Mouse (Mus musculus) liver, postnatal 0 days (tissue): ENCODE results near the gene Senp1. TPM values are rescaled to one million over a fixed set of nuclear protein-coding genes. Genes with fewer than 3 reads are reported as not detected.

Source experiments
- ATAC-seq: fragments of 200-750 bp; cut with Nextera tagmentation; 2 replicates; pipeline ENCODE4 v1.8.0; 2017; ENCODE audit warnings: mild to moderate bottlenecking, moderate library complexity
- DNase-seq: peaks from one replicate; pipeline ENCODE4 v3.0.0-alpha.2; 2016
- H3K27ac ChIP-seq: fragments of 300-500 bp; sonication (generic); 2 replicates; pipeline ENCODE4 v1.5.1; 2014; ENCODE audit warnings: antibody characterized with exemption, moderate library complexity, mild to moderate bottlenecking, low read depth
- H3K27me3 ChIP-seq: fragments of 300-500 bp; sonication (generic); 2 replicates; pipeline ENCODE4 v1.6.1; 2014; ENCODE audit warnings: low read length, control low read depth, mixed read lengths; ENCODE audit not compliant: insufficient read depth
- H3K36me3 ChIP-seq: fragments of 300-500 bp; sonication (generic); replicated peaks from 2 replicates; pipeline ENCODE4 v1.6.1; 2014; ENCODE audit warnings: mild to moderate bottlenecking, control low read depth, low read length, moderate library complexity, mixed read lengths; ENCODE audit not compliant: insufficient read depth
- H3K4me1 ChIP-seq: fragments of 300-500 bp; sonication (generic); 2 replicates; pipeline ENCODE4 v1.6.1; 2014; ENCODE audit warnings: antibody characterized with exemption, mild to moderate bottlenecking, control low read depth; ENCODE audit not compliant: insufficient read depth
- H3K4me2 ChIP-seq: fragments of 300-500 bp; sonication (generic); 2 replicates; pipeline ENCODE4 v1.6.1; 2014; ENCODE audit warnings: low read depth, mild to moderate bottlenecking, low read length, moderate library complexity, mixed read lengths
- H3K4me3 ChIP-seq: fragments of 300-500 bp; sonication (generic); 2 replicates; pipeline ENCODE4 v1.5.1; 2014; ENCODE audit warnings: low read depth, low read length
- H3K9ac ChIP-seq: fragments of 300-500 bp; sonication (generic); replicated peaks from 2 replicates; pipeline ENCODE4 v1.6.1; 2014; ENCODE audit warnings: mild to moderate bottlenecking, moderate library complexity
- H3K9me3 ChIP-seq: fragments of 300-500 bp; sonication (generic); 2 replicates; pipeline ENCODE4 v1.6.1; 2016; ENCODE audit warnings: mild to moderate bottlenecking, control low read depth, low read length, mixed read lengths
- CTCF ChIP-seq: sonication (generic); IDR thresholded peaks from 2 replicates; pipeline ENCODE4 v1.5.1; 2016; ENCODE audit warnings: antibody characterized with exemption, low read depth
- EP300 ChIP-seq: IDR thresholded peaks from 2 replicates; pipeline ENCODE4 v1.6.1; 2016; ENCODE audit warnings: antibody characterized with exemption, low read depth, mild to moderate bottlenecking
- WGBS: fragments of 180-500 bp; shearing (Covaris S2); extraction: QIAGEN DNeasy Blood & Tissue Kit; methylation state at CpG from one replicate; pipeline ENCODE4 v1.1.7; 2014; ENCODE audit not compliant: insufficient replicate concordance; 5-methylcytosine and 5-hydroxymethylcytosine counted together
- polyA plus RNA-seq: library from polyadenylated mRNA; unstranded; fragments of >200 nt; fragmentation: Nextera tagmentation; extraction: Ambion mirVana; gene quantifications from 2 replicates; pipeline ENCODE4 v1.2.1, GENCODE M21; 2015

Senp1 gene
- 4.7 and 6.7 TPM in 2 replicates for polyA plus RNA-seq

DNA sequence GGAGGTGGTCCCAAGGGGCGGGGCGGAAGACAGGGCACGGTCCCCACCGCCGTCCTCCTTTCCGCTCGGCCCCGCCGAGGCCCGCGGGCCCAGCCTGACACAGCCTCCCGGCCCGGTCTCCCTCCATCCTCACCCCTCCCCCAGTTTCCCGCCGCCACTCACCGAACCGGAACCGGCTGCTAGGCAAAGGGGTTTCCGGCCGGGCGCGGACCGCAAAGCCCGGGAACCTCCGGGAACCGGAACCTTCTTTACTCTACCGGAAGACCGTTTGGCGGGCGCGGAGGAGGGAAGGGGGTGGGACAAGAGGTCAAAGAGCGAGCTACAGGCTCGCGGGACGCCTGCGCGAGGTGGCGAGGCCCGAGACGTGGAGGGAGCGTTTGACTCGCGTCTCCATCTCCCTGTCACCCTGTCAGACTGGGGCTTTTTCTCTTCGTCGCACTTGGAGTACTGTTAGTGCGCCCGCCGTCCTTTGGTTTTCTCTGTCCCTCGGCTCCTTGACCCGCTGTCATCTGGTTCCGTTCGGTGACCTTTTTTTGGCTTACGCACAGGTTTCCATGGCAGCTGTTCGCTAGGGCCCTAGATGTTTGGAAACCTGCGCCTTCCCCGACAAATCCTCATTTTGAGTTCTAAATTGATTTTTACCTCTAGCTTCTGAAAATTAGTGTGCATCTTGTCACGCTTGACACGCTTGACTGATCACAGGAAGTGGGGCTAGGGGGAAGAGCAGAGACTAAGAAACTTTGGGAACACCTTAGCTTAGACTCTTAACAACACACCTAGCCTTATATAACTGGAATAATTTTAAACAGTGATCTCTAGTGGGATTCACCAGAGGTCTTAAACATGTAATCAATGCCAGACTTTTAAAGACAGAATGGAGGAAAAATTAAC is at the start of gene Senp1:
Gene Senp1 (minus strand): TSS at position 624 of the 891 bp plus-strand sequence.
- Histone ChIP-seq H3K9me3 (no peaks in the 10 kb centered on the region), H3K36me3 (no peaks in the 10 kb centered on the region), H3K27ac (peak within 1 kb of the TSS; percentile 98), H3K27me3 (no peaks in the 10 kb centered on the region), H3K4me3 (peak within 1 kb of the TSS; percentile 99), H3K9ac (peak within 1 kb of the TSS; percentile 97), H3K4me2 (peak within 1 kb of the TSS; percentile 77), H3K4me1 (peaks cover 8% of the 10 kb centered on the region; the same call in 1 of the 2 replicates)
- ATAC-seq (peak; percentile 95), DNase-seq (peak; percentile 93)
- under 1% methylated on average over 48 of the region's 58 CpGs for WGBS
- TF ChIP-seq EP300 (peak; percentile 51; the same call in 1 of the 2 replicates), CTCF (no peak)

DNA sequence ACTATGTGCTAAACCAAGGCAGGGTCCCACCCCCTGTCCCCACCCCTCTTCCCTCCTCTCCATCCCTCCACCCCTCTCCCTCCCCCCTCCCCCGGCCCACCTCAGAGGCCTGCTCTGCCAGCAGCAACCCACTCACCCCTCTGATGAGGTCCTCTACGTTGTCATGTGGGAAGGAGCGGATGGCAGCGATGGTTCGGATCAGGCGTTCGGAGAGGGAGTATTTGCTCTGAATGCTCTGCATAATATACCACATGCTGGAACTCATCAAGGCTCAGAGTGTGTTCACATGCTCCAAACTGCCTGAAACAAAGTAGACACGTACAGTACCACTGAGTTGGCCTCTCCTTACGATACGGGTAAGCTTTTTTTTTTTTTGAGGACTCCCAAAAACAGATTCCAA is 49.0 kb upstream of the Senp1 start:
- DNase-seq (no peak), ATAC-seq (no peak)
- TF ChIP-seq EP300 (no peak), CTCF (no peak)
- H3K9ac ChIP-seq = no peak overlapping the region
- H3K4me3 ChIP-seq = no peak overlapping the region
- peaks cover 17% of the 10 kb centered on the region for H3K36me3 ChIP-seq
- no peak overlapping the region for H3K4me2 ChIP-seq
- H3K27ac ChIP-seq = no peak overlapping the region
- no peaks in the 10 kb centered on the region for H3K9me3 ChIP-seq
- peaks cover 10% of the 10 kb centered on the region for H3K4me1 ChIP-seq
- WGBS = 88% methylated on average over 10 of the region's 10 CpGs
- no peaks in the 10 kb centered on the region for H3K27me3 ChIP-seq

DNA sequence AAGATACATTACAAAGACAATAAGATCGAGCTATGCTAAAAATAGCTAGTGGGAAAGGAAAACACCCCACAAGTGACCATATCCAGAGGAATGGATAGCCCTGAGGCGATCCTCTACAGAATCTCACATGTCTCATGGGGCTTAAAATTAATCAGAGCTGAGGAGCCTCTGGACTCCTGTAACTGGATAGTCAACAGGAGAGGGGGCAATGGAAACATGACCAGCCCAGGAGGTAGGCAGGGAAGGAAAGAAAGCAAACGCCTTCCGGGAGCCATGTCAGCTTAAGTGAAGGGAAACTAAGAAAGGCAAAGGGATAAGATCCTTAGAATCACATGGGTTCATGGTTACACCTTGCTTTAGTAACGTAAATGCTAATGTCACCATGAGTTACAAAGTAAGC is 47.3 kb upstream of the Senp1 start:
- Histone ChIP-seq H3K9me3 (no peaks in the 10 kb centered on the region), H3K4me3 (no peak overlapping the region), H3K4me2 (no peak overlapping the region), H3K9ac (no peak overlapping the region), H3K36me3 (peaks cover 28% of the 10 kb centered on the region), H3K27ac (no peak overlapping the region), H3K27me3 (no peaks in the 10 kb centered on the region), H3K4me1 (peaks cover 7% of the 10 kb centered on the region)
- no peak for TF ChIP-seq EP300
- TF ChIP-seq CTCF = no peak
- 87% methylated on average over 5 of the region's 5 CpGs for WGBS
- DNase-seq (no peak), ATAC-seq (no peak)

DNA sequence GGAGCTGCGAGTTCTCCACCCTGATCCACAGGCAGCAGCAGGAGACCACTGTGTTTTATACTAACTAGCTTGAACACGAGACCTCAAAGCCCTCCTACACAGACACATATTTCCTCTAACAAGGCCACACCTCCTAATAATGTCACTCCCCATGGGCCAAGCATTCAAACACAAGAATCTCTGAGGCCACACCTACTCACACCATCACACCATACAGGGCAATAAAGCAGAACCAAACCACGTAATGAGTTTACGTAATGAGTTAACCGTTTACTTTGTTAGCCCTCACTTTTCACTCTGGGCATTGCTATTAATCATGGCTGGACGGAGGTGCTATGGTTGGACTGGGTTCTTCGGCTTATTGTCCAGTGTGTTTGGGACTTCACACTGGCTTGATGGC is 46.2 kb upstream of the Senp1 start:
- TF ChIP-seq CTCF = no peak
- no peak for TF ChIP-seq EP300
- DNase-seq (no peak), ATAC-seq (peak; percentile 57)
- Histone ChIP-seq H3K27ac (no peak overlapping the region), H3K27me3 (no peaks in the 10 kb centered on the region), H3K9ac (no peak overlapping the region), H3K4me2 (no peak overlapping the region), H3K4me1 (peaks cover 3% of the 10 kb centered on the region; the same call in 1 of the 2 replicates), H3K9me3 (no peaks in the 10 kb centered on the region), H3K4me3 (no peak overlapping the region), H3K36me3 (peaks cover 38% of the 10 kb centered on the region)
- 61% methylated on average over 7 of the region's 7 CpGs for WGBS

DNA sequence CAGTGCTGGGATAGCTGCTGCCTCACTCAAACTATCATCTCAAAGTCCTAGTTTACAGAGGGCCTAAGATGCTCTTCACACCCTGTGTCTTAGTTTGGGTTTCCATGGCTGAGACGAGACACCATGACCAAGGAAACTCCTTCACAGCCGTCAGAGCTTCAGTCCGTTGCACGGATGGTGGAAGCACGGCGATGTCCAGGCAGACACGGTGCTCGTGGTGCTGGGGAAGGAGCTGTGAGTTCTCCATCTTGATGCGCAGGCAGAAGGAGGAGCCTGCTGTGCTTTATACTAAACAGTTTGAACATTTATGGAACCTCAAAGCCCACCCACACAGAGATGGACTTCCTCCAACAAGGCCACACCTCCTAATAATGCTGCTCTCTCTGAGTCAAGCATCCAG is 43.3 kb upstream of the Senp1 start:
- H3K36me3 ChIP-seq = peaks cover 48% of the 10 kb centered on the region
- H3K9ac ChIP-seq = no peak overlapping the region
- no peak for ATAC-seq
- no peaks in the 10 kb centered on the region for H3K27me3 ChIP-seq
- H3K4me2 ChIP-seq = no peak overlapping the region
- H3K9me3 ChIP-seq = no peaks in the 10 kb centered on the region
- WGBS = 84% methylated on average over 9 of the region's 9 CpGs
- H3K4me1 ChIP-seq = no peaks in the 10 kb centered on the region
- DNase-seq = no peak
- TF ChIP-seq CTCF (no peak), EP300 (no peak)
- no peak overlapping the region for H3K4me3 ChIP-seq
- no peak overlapping the region for H3K27ac ChIP-seq

DNA sequence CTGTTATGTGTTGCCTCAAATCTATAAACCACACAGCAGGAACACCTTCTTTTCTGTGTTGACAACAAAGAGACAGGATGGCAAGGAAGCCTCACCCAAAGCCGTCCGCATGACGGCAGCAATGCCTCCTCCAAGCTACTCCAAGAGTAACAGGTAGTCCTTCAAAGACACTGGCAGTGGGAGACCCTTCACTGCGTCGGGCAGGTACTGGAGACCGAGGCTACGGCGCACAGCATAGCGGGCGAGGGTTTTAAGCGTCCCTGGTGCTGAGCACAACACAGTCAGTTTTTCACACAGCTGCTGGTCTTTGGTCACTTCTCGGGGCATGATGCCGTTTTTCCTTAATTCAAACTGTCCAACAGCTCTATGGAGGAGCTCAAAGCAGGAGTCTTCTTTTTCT is 42.1 kb upstream of the Senp1 start:
- TF ChIP-seq CTCF = no peak
- TF ChIP-seq EP300 = no peak
- Histone ChIP-seq H3K4me2 (no peak overlapping the region), H3K4me3 (no peak overlapping the region), H3K9me3 (no peaks in the 10 kb centered on the region), H3K36me3 (peaks cover 44% of the 10 kb centered on the region), H3K27me3 (no peaks in the 10 kb centered on the region), H3K4me1 (no peaks in the 10 kb centered on the region), H3K9ac (no peak overlapping the region), H3K27ac (no peak overlapping the region)
- no peak for ATAC-seq
- 86% methylated on average over 13 of the region's 13 CpGs for whole genome bisulfite sequencing
- no peak for DNase-seq
